Mouse (Mus musculus): ENCODE measurements around the gene Nrl. TPM values are rescaled to one million over a fixed set of nuclear protein-coding genes. Genes with fewer than 3 reads are reported as not detected.

Nrl gene
- polyA plus RNA-seq, 1 experiment from 2014 or later, result not detected

GRCm38 (mm10) chr14:55542268-55542667 lies 17.5 kb upstream of the Nrl start:
- Histone ChIP-seq H3K4me2 (ENCODE audit: low read depth, low read length) (no peak overlapping the region), H3K4me3 (ENCODE audit: low read length) (no peak overlapping the region), H3K27ac (ENCODE audit: low read length) (no peak overlapping the region), H3K36me3 (ENCODE audit: control insufficient read depth, insufficient read depth, low read length) (peaks cover 6% of the 10 kb centered on the region), H3K4me1 (ENCODE audit: control insufficient read depth, insufficient read depth, low read length) (peaks cover 16% of the 10 kb centered on the region), H3K9ac (ENCODE audit: low read depth, low read length) (no peak overlapping the region), H3K9me3 (ENCODE audit: control insufficient read depth, low read length) (no peaks in the 10 kb centered on the region), H3K27me3 (replicated peaks; ENCODE audit: control insufficient read depth, insufficient read depth, low read length) (no peaks in the 10 kb centered on the region)
- ATAC-seq, result no peak
- 95% methylated on average over 12 of the region's 12 CpGs for WGBS

DNA sequence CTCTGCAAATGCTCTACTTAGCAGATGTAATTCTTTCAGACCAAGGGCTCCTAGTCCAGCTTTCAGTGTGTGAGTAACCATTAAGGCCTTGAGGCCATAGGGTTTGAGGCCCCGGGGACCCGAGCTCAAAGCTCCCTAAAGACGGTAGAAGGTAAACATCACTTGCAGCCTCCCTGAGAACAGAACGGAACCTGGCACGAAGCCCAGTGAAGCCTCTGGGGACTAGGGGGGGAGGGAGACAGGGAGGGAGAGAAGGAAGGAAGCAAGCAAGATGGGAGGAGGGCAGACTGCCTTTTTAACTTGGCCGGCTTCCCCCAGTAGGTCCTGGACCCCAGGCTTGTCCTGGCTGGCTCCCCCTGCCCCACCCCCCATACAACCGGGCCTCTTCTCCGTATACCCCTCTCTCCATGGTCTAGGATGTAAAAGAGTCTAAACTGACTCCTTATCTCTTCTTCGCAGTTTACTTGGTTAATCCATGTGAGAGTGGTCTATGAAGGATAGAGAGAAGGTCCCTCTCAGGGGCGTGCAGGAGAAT lies 16.1 kb upstream of the Nrl start:
- peaks cover 6% of the 10 kb centered on the region for H3K36me3 ChIP-seq (ENCODE audit: control insufficient read depth, insufficient read depth, low read length)
- no peaks in the 10 kb centered on the region for H3K9me3 ChIP-seq (ENCODE audit: control insufficient read depth, low read length)

DNA sequence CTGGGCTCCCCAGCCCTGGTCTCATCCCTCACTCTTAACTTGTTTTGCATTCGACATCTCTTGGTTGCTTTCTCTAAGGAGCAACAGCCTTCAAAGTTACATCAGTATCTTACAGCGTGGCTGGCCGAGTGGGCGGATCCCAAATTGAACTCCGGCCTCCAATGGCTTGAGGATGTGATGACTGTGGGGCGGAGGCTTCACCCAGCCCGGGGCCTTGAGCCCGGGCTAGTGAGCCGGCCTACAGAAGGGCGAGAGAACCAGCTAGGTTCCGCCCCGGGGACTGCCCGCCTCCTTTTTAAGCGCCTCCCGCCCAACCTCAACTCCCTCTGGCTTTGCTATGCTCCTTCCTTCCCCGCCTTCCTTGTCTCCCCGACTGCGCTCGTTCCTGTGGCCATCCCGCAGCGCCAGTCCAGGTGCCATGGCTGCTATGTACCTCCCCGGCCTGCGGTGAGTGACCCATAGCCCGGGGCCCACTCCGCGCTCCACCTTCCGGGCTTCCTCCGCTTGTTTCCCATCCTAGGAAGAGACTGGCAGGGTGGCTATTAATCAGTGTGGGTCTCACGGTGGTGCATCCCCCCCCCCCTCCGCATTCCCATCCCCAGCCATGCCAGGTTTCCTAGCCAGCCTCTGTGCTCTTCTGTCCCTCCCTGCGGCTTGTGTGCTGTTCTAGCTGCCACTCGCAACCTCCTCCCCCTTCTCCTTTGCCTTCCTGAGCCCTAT lies 15.4 kb upstream of the Nrl start, which contains the start of gene Pck2:
TSS of gene Pck2 (plus strand) at position 200 of the 720 bp plus-strand sequence.
- H3K9me3 ChIP-seq (ENCODE audit: control insufficient read depth, low read length), result no peaks in the 10 kb centered on the region
- WGBS, result 1% methylated on average over 31 of the region's 32 CpGs
- H3K27ac ChIP-seq (ENCODE audit: low read length), result peak within 1 kb of the TSS; percentile 95
- ATAC-seq, result peak; percentile 97
- peak within 1 kb of the TSS; percentile 87 for H3K9ac ChIP-seq (ENCODE audit: low read depth, low read length)
- no peaks in the 10 kb centered on the region for H3K27me3 ChIP-seq (replicated peaks; ENCODE audit: control insufficient read depth, insufficient read depth, low read length)
- peaks cover 3% of the 10 kb centered on the region for H3K36me3 ChIP-seq (ENCODE audit: control insufficient read depth, insufficient read depth, low read length)
- peak within 1 kb of the TSS; percentile 65 for H3K4me2 ChIP-seq (ENCODE audit: low read depth, low read length)
- H3K4me1 ChIP-seq (ENCODE audit: control insufficient read depth, insufficient read depth, low read length), result peaks cover 16% of the 10 kb centered on the region
- peak within 1 kb of the TSS; percentile 74 for H3K4me3 ChIP-seq (ENCODE audit: low read length)

More for the DNA sequence above, 16.1 kb upstream of the Nrl start:
- Histone ChIP-seq H3K27me3 (replicated peaks; ENCODE audit: control insufficient read depth, insufficient read depth, low read length) (no peaks in the 10 kb centered on the region), H3K4me2 (ENCODE audit: low read depth, low read length) (peak overlapping the region; percentile 65), H3K4me3 (ENCODE audit: low read length) (peak overlapping the region; percentile 74), H3K9ac (ENCODE audit: low read depth, low read length) (peak overlapping the region; percentile 87), H3K4me1 (ENCODE audit: control insufficient read depth, insufficient read depth, low read length) (peaks cover 16% of the 10 kb centered on the region), H3K27ac (ENCODE audit: low read length) (peak overlapping the region; percentile 95)
- peak; percentile 57 for ATAC-seq
- WGBS, result 3% methylated on average over 10 of the region's 10 CpGs

DNA sequence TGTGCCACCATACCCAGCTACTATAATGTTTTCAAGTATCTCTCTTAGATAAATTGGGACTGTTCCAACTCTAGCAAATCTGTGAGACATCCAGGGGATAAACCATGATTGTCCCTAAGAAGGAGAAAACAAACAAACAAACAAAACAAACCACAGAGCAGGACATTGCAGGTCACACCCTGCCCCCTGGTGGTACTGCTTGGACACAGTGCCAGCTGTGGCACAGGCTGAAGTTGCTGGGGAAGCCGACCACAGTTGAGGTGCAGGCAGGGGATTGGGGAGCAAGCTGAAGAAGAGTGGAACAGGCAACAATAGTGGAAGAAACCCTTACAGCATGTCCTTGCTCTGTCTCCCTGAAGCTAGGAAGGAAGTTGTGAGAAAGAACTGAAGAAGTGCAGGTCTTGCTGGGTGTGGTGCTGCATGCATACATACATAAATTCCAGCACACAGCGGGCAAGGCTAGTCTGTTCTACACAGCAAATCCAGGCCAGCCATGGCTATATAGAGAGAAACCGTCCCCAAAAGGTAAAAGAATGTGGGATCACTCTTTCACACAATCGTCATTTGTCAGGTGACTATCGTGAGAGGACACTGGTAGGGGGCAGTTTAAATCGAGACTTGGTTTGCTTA lies 11.4 kb upstream of the Nrl start:
- Histone ChIP-seq H3K4me3 (ENCODE audit: low read length) (no peak overlapping the region), H3K27me3 (replicated peaks; ENCODE audit: control insufficient read depth, insufficient read depth, low read length) (no peaks in the 10 kb centered on the region), H3K9me3 (ENCODE audit: control insufficient read depth, low read length) (no peaks in the 10 kb centered on the region), H3K4me2 (ENCODE audit: low read depth, low read length) (no peak overlapping the region), H3K36me3 (ENCODE audit: control insufficient read depth, insufficient read depth, low read length) (no peaks in the 10 kb centered on the region), H3K9ac (ENCODE audit: low read depth, low read length) (no peak overlapping the region), H3K4me1 (ENCODE audit: control insufficient read depth, insufficient read depth, low read length) (peaks cover 12% of the 10 kb centered on the region), H3K27ac (ENCODE audit: low read length) (no peak overlapping the region)
- ATAC-seq, result no peak
- WGBS, result 45% methylated on average over 6 of the region's 6 CpGs

DNA sequence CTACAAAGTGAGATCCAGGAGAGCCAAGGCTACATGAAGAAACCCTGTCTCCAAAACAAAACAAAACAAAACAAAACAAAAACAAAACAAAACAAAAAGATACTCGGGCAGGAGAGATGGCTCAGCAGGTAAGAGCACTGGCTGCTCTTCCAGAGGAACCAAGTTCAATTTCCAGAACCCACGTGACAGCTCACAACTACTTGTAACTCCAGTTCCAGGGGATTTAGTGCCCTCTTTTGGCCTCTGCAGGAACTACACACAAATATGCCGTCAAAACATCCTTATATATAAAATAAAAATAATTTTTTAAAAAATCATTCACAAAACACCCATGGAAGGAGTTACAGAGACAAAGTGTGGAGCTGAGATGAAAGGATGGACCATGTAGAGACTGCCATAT lies 3.2 kb upstream of the Nrl start:
- no peaks in the 10 kb centered on the region for H3K9me3 ChIP-seq (ENCODE audit: control insufficient read depth, low read length)
- H3K27me3 ChIP-seq (replicated peaks; ENCODE audit: control insufficient read depth, insufficient read depth, low read length), result peaks cover 18% of the 10 kb centered on the region
- no peak overlapping the region for H3K4me3 ChIP-seq (ENCODE audit: low read length)
- ATAC-seq, result no peak
- H3K9ac ChIP-seq (ENCODE audit: low read depth, low read length), result no peak overlapping the region
- 23% methylated on average over 3 of the region's 3 CpGs for WGBS
- no peak overlapping the region for H3K4me2 ChIP-seq (ENCODE audit: low read depth, low read length)
- no peaks in the 10 kb centered on the region for H3K4me1 ChIP-seq (ENCODE audit: control insufficient read depth, insufficient read depth, low read length)
- no peaks in the 10 kb centered on the region for H3K36me3 ChIP-seq (ENCODE audit: control insufficient read depth, insufficient read depth, low read length)
- H3K27ac ChIP-seq (ENCODE audit: low read length), result no peak overlapping the region

- ATAC-seq, result no peak
- no peaks in the 10 kb centered on the region for H3K36me3 ChIP-seq (ENCODE audit: control insufficient read depth, insufficient read depth, low read length)
- H3K4me3 ChIP-seq (ENCODE audit: low read length), result no peak overlapping the region
- WGBS, result 64% methylated on average over 2 of the region's 2 CpGs
- H3K27ac ChIP-seq (ENCODE audit: low read length), result no peak overlapping the region
- no peaks in the 10 kb centered on the region for H3K9me3 ChIP-seq (ENCODE audit: control insufficient read depth, low read length)
- H3K9ac ChIP-seq (ENCODE audit: low read depth, low read length), result no peak overlapping the region
- H3K4me1 ChIP-seq (ENCODE audit: control insufficient read depth, insufficient read depth, low read length), result no peaks in the 10 kb centered on the region
- no peak overlapping the region for H3K4me2 ChIP-seq (ENCODE audit: low read depth, low read length)
- H3K27me3 ChIP-seq (replicated peaks; ENCODE audit: control insufficient read depth, insufficient read depth, low read length), result peaks cover 26% of the 10 kb centered on the region
Measured at GRCm38 (mm10) chr14:55526674-55527073, 1.9 kb upstream of the Nrl start.

- Histone ChIP-seq H3K9ac (ENCODE audit: low read depth, low read length) (no peak overlapping the region), H3K36me3 (ENCODE audit: control insufficient read depth, insufficient read depth, low read length) (no peaks in the 10 kb centered on the region), H3K4me2 (ENCODE audit: low read depth, low read length) (no peak overlapping the region), H3K4me3 (ENCODE audit: low read length) (no peak overlapping the region), H3K4me1 (ENCODE audit: control insufficient read depth, insufficient read depth, low read length) (peaks cover 4% of the 10 kb centered on the region; the same call in 1 of the 2 replicates), H3K9me3 (ENCODE audit: control insufficient read depth, low read length) (no peaks in the 10 kb centered on the region), H3K27me3 (replicated peaks; ENCODE audit: control insufficient read depth, insufficient read depth, low read length) (peaks cover 34% of the 10 kb centered on the region), H3K27ac (ENCODE audit: low read length) (no peak overlapping the region)
- WGBS, result 51% methylated on average over 4 of the region's 4 CpGs
- no peak for ATAC-seq
Measured at GRCm38 (mm10) chr14:55524062-55524461, 719 bp downstream of the Nrl start.

DNA sequence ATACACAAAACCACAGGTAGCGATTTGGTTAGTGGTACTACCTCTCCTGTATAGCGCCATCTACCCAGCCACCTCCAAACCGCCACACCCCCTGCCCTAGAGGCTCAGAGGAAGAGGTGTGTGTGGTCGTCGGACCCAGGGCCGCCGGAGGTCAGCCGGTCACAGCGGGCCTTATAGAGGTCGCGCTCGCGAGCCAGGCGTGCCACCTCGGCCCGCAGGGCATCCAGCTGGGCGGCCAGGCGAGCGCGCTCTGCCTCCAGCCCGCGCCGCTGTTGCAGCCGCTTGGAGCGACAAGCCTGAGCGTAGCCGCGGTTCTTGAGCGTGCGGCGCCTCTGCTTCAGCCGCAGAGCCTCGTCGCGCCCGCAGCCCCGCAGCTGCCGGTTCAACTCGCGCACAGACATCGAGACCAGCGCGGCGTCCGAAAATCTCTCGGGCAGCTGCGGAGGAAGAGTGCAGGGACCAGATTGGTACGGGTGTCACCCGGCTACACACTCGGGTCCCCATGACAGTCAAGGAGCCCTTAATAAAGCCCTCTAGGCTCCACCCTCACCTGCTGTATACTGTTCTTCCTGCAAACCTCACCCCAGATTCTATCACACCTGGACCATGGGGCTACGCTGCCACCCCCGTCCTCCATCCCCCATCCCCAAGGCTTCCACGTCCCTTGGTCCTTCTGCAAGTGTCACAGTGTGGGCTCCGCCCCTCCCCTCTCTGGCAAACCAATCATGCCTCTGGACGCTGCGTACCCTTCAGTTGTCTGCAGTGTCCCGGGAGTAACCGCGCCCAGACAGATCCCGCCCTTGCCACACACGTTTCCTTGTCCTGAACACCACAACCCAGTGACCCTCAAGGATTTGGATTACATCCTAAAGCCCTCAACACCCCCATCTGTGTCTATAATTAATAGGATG lies 4.1 kb downstream of the Nrl start:
- Histone ChIP-seq H3K4me1 (ENCODE audit: control insufficient read depth, insufficient read depth, low read length) (peaks cover 4% of the 10 kb centered on the region; the same call in 1 of the 2 replicates), H3K27me3 (replicated peaks; ENCODE audit: control insufficient read depth, insufficient read depth, low read length) (peaks cover 38% of the 10 kb centered on the region), H3K9me3 (ENCODE audit: control insufficient read depth, low read length) (no peaks in the 10 kb centered on the region), H3K4me2 (ENCODE audit: low read depth, low read length) (peak overlapping the region; percentile 95), H3K36me3 (ENCODE audit: control insufficient read depth, insufficient read depth, low read length) (no peaks in the 10 kb centered on the region), H3K27ac (ENCODE audit: low read length) (no peak overlapping the region), H3K9ac (ENCODE audit: low read depth, low read length) (peak overlapping the region; percentile 59), H3K4me3 (ENCODE audit: low read length) (peak overlapping the region; percentile 58)
- under 1% methylated on average over 61 of the region's 61 CpGs for WGBS
- ATAC-seq, result peak; percentile 65

GRCm38 (mm10) chr14:55519604-55520003 lies 5.2 kb downstream of the Nrl start:
- peaks cover 4% of the 10 kb centered on the region; the same call in 1 of the 2 replicates for H3K4me1 ChIP-seq (ENCODE audit: control insufficient read depth, insufficient read depth, low read length)
- H3K4me2 ChIP-seq (ENCODE audit: low read depth, low read length), result no peak overlapping the region
- H3K27ac ChIP-seq (ENCODE audit: low read length), result no peak overlapping the region
- H3K4me3 ChIP-seq (ENCODE audit: low read length), result no peak overlapping the region
- H3K36me3 ChIP-seq (ENCODE audit: control insufficient read depth, insufficient read depth, low read length), result no peaks in the 10 kb centered on the region
- 65% methylated on average over 4 of the region's 4 CpGs for WGBS
- peaks cover 32% of the 10 kb centered on the region for H3K27me3 ChIP-seq (replicated peaks; ENCODE audit: control insufficient read depth, insufficient read depth, low read length)
- H3K9me3 ChIP-seq (ENCODE audit: control insufficient read depth, low read length), result no peaks in the 10 kb centered on the region
- no peak overlapping the region for H3K9ac ChIP-seq (ENCODE audit: low read depth, low read length)
- ATAC-seq, result no peak
